Mouse (Mus musculus): ENCODE data around the gene Col6a1. TPM values are rescaled to one million over a fixed set of nuclear protein-coding genes. Genes with fewer than 3 reads are reported as not detected.

Col6a1 gene
- total RNA-seq, 2 experiments from 2014 or later, result 28.2 to 28.5 TPM

DNA sequence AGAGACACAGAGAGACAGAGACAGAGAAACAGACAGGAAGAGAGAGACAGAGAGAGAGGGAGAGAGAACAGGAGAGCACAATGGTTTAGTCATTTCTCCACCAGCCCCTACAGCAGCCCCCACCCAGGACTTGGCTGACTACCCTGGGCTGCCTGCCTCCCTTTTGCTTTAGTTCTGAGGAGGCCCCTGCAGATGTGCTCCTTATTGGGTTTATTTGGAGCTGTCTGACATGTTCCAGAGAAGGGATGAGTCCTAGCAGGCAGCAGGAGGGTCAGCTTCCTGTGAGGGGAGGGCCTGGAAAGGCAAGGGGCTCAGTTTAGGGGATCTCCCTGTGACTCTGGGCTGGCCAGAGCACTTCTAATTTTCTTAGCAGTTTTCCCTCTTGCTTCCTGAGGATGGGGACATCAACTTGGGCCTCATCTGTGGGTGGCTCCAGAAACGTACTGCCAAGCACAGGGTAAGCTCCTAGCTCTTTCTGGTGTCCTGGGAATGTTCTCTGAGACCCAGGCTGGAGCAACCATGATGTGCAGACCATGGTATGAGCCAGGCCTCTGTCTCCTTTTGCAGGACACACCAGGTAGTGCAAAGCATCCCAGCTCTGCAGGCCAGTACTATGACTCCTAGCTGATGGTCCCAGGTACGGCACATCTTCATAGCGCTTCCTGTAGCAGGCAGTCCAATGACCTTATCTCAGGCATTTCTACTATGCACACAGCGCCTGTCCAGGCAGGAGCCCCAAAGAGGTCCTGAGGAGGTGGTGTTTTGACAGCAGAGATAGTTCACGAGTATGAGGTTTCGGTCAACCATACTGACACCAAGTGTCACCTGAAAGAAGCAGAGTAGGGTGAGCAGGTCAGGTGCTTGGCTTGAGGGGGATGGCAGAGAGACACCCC, 45.0 kb downstream of the Col6a1 start:
- no peak for DNase-seq (ENCODE audit: low spot score)

DNA sequence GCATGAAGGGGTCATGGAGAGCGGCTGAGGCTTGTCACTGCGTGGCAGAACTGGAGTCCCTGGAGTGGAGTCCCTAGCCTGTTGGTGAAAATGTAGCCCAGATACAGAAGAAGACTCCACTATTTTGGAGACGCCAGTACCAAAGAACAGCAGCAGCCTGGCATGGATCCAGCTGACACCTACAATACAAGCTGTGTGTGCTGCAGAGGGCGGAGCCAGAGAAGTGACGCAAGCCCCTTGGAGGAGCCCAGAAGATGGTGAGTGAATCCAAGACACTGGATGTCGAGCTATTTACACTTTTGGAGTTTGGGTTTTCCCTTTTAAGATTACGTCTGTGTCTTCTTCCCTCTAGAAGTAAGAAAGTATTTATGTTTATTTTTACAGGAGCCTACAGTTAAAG, 47.8 kb downstream of the Col6a1 start:
- DNase-seq (ENCODE audit: low spot score), result peak; percentile 46

- DNase-seq (ENCODE audit: low spot score), result no peak
Measured at GRCm38 (mm10) chr10:76675268-76675667, 50.7 kb downstream of the Col6a1 start.

DNA sequence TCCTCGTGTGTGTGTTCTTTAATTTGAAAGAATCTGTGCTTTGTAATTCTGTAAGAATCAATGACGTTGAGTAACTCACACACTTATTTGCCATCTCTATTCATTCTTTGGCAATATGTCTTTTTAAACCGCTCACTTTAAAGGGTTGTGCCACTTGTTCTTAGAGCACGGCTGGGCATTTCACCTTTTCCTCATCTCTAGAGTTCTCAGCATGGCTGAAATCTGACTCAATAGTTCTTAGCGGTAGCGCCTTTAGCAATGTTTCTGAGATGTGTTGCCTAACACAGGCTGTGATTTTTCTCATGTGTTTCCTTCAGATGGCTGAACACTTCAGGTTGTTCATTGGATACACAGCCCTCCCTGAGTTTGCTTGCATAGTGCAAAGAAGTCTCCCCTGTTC, 51.4 kb downstream of the Col6a1 start:
- DNase-seq (ENCODE audit: low spot score), result no peak

GRCm38 (mm10) chr10:76671939-76672338, 54.0 kb downstream of the Col6a1 start:
- DNase-seq (ENCODE audit: low spot score), result no peak

DNA sequence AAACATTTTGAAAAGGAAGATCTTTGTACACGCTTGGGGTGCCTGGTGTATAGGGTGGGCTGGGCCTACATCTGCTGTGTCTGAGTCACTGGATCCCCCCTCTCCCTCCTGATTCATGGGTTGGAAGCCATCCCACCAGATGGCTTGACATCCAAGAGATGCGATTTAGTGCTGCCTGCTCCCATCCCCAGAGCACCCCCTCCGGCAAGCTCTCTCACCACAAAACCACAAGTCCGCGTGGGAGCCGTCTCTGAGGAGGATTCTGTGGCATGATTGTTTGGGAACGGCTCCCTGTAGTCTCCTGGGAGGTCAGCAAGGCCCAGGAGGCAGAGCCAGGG, 57.1 kb downstream of the Col6a1 start:
- DNase-seq (ENCODE audit: low spot score), result peak; percentile 56

- DNase-seq (ENCODE audit: low spot score), result no peak
Measured at GRCm38 (mm10) chr10:76668261-76668946, 57.6 kb downstream of the Col6a1 start.

DNA sequence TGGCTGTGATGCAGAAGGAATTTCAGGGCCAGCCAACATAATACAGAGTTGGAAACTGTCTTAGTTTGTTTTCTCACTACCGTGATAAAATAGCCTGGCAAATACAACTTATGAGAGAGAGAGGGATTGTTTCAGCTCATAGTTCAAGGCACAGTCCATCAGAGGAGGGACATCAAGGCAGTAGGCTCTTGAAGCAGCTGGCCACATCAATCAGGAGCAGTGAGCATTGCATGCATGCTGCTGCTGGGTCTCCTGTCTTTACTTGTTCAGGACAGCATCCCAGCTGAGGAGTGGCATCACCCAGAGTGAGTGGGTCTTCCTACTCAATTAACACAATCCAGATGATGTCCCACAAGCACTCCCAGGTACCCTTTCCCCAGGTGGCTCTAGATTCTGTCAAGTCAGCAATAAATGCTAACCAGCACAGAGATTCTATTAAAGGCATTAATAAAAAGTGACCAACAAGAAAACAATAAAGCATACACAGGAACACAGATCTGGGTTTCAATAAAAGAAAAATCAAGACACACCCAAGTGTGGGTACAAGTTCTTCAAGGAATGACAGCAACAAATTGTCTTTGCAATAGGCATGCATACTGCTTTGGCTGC, 58.7 kb downstream of the Col6a1 start:
- DNase-seq (ENCODE audit: low spot score), result no peak

- DNase-seq (ENCODE audit: low spot score), result no peak
Measured at GRCm38 (mm10) chr10:76665551-76665950, 60.4 kb downstream of the Col6a1 start.

GRCm38 (mm10) chr10:76664156-76665115, 61.5 kb downstream of the Col6a1 start:
- peak; percentile 95 for DNase-seq (ENCODE audit: low spot score)

Other genes with a start within 250 kb of the Col6a1 start
- 1 to 10 TPM; 6.5 to 9.8 TPM for gene Lss, start 194.6 kb downstream of the Col6a1 start, total RNA-seq (2021)
- gene Spatc1l, start 163.9 kb downstream of the Col6a1 start, total RNA-seq (2021), result not detected
- gene Ftcd, start 150.5 kb downstream of the Col6a1 start, total RNA-seq (2021), result under 1 TPM in 1 of 2 experiments, not detected in 1; 0.57 TPM
- gene Col6a2, start 102.5 kb downstream of the Col6a1 start, total RNA-seq (2021), result 10 to 100 TPM; 32.0 to 33.3 TPM
- gene Pcbp3, start 235.7 kb upstream of the Col6a1 start, total RNA-seq (2021), result 1 to 10 TPM; 1.2 to 1.8 TPM